Mouse (Mus musculus) olfactory bulb, adult 2 months (tissue): ENCODE measurements around the gene Man1a. TPM values are rescaled to one million over a fixed set of nuclear protein-coding genes. Genes with fewer than 3 reads are reported as not detected.

Experiments used
- H3K27ac ChIP-seq: fragments of 200-500 bp; 2 replicates; pipeline ENCODE4 v1.5.1; 2012; ENCODE audit warnings: low read depth, low read length; ENCODE audit not compliant: insufficient read depth
- H3K4me1 ChIP-seq: fragments of 200-500 bp; 2 replicates; pipeline ENCODE4 v1.6.1; 2012; ENCODE audit warnings: low read length; ENCODE audit not compliant: control insufficient read depth, insufficient read depth
- H3K4me3 ChIP-seq: fragments of 200-500 bp; 2 replicates; pipeline ENCODE4 v1.5.1; 2012; ENCODE audit warnings: mild to moderate bottlenecking, low read depth, low read length, moderate library complexity; ENCODE audit not compliant: insufficient read depth
- CTCF ChIP-seq: fragments of 200-500 bp; IDR thresholded peaks from 2 replicates; pipeline ENCODE4 v1.5.1; 2012; ENCODE audit warnings: low read depth, mild to moderate bottlenecking, low read length, moderate library complexity; ENCODE audit not compliant: insufficient read depth
- POLR2A ChIP-seq: fragments of 200-500 bp; IDR thresholded peaks from 2 replicates; pipeline ENCODE4 v1.6.1; 2012; ENCODE audit warnings: mild to moderate bottlenecking, low read depth, low read length, moderate library complexity; ENCODE audit not compliant: insufficient read depth
- WGBS: fragments of 180-500 bp; shearing (Covaris S2); methylation state at CpG from one replicate; pipeline ENCODE4 v1.1.7; 2018; 5-methylcytosine and 5-hydroxymethylcytosine counted together
- polyA plus RNA-seq: library from polyadenylated mRNA; stranded (reverse); fragments of >200 nt; gene quantifications from 2 replicates; pipeline ENCODE4 v1.2.4, GENCODE M21; 2012; ENCODE audit warnings: low replicate concordance; ENCODE audit not compliant: missing spikeins, insufficient read depth, insufficient read length

The Man1a gene
- polyA plus RNA-seq, 1 experiment: 100 TPM

- no peak overlapping the region for H3K27ac ChIP-seq
- H3K4me1 ChIP-seq: no peaks in the 10 kb centered on the region
- H3K4me3 ChIP-seq: no peak overlapping the region
- 56% methylated on average over 1 of the region's 1 CpGs for WGBS
- TF ChIP-seq POLR2A (no peak), CTCF (no peak)
Measured at GRCm38 (mm10) chr10:53978647-53979046, 97.8 kb downstream of the Man1a start.

- no peak overlapping the region for H3K4me3 ChIP-seq
- H3K27ac ChIP-seq: no peak overlapping the region
- TF ChIP-seq CTCF (no peak), POLR2A (no peak)
- H3K4me1 ChIP-seq: no peaks in the 10 kb centered on the region
Measured at GRCm38 (mm10) chr10:53974180-53974579, 102.2 kb downstream of the Man1a start.

GRCm38 (mm10) chr10:53959759-53960158, 116.7 kb downstream of the Man1a start:
- no peak overlapping the region for H3K4me3 ChIP-seq
- TF ChIP-seq CTCF: no peak
- H3K4me1 ChIP-seq: no peaks in the 10 kb centered on the region
- no peak overlapping the region for H3K27ac ChIP-seq
- WGBS: 68% methylated on average over 3 of the region's 3 CpGs

GRCm38 (mm10) chr10:53941597-53941996, 134.8 kb downstream of the Man1a start:
- H3K4me3 ChIP-seq: no peak overlapping the region
- no peak for TF ChIP-seq CTCF
- H3K4me1 ChIP-seq: 0 out of 2 replicates have a peak, but pooled peaks cover 2% of the 10 kb centered on the region
- H3K27ac ChIP-seq: no peak overlapping the region
- WGBS: 86% methylated on average over 7 of the region's 7 CpGs

- TF ChIP-seq CTCF: no peak
- no peak overlapping the region for H3K27ac ChIP-seq
- no peak overlapping the region for H3K4me3 ChIP-seq
- H3K4me1 ChIP-seq: 0 out of 2 replicates have a peak, but pooled peaks cover 2% of the 10 kb centered on the region
- WGBS: 79% methylated on average over 3 of the region's 3 CpGs
Measured at GRCm38 (mm10) chr10:53938199-53938598, 138.2 kb downstream of the Man1a start.

- TF ChIP-seq CTCF: no peak
- TF ChIP-seq POLR2A: no peak
- H3K27ac ChIP-seq: no peak overlapping the region
- H3K4me1 ChIP-seq: 0 out of 2 replicates have a peak, but pooled peaks cover under 1% of the 10 kb centered on the region
- H3K4me3 ChIP-seq: no peak overlapping the region
- WGBS: 88% methylated on average over 3 of the region's 3 CpGs
Measured at GRCm38 (mm10) chr10:53936078-53936477, 140.3 kb downstream of the Man1a start.

- Histone ChIP-seq H3K27ac (no peak overlapping the region), H3K4me3 (no peak overlapping the region), H3K4me1 (no peaks in the 10 kb centered on the region)
- no peak for TF ChIP-seq POLR2A
- TF ChIP-seq CTCF: no peak
- WGBS: 73% methylated on average over 4 of the region's 4 CpGs
Measured at GRCm38 (mm10) chr10:53929722-53930500, 146.5 kb downstream of the Man1a start.

- 85% methylated on average over 5 of the region's 5 CpGs for WGBS
- Histone ChIP-seq H3K4me1 (no peaks in the 10 kb centered on the region), H3K27ac (no peak overlapping the region), H3K4me3 (no peak overlapping the region)
- no peak for TF ChIP-seq POLR2A
- TF ChIP-seq CTCF: no peak
Measured at GRCm38 (mm10) chr10:53927904-53928303, 148.5 kb downstream of the Man1a start.

- Histone ChIP-seq H3K27ac (no peak overlapping the region), H3K4me3 (no peak overlapping the region), H3K4me1 (no peaks in the 10 kb centered on the region)
- TF ChIP-seq CTCF (no peak), POLR2A (no peak)
- WGBS: 87% methylated on average over 6 of the region's 6 CpGs
Measured at GRCm38 (mm10) chr10:53925456-53925855, 151.0 kb downstream of the Man1a start.
